Mouse (Mus musculus) embryonic facial prominence, embryonic 11.5 days (tissue): Measurements from ENCODE around the gene Pced1b. TPM values are rescaled to one million over a fixed set of nuclear protein-coding genes. Genes with fewer than 3 reads are reported as not detected.
A peak's percentile ranks its signal among the peaks of the same experiment; 100 is the strongest.
"Not testable (repeated sequence)": the region's sequence is repeated elsewhere in the genome, so short reads cannot be mapped to it uniquely, and the experiment has no call there.

Source experiments
- ATAC-seq: fragments of 200-750 bp; cut with Nextera tagmentation; replicated peaks from 2 replicates; pipeline ENCODE4 v1.8.0; 2017; ENCODE audit warnings: low read depth; ENCODE audit not compliant: insufficient number of reproducible peaks, low FRiP score, low TSS enrichment
- DNase-seq: peaks from one replicate; pipeline ENCODE4 v3.0.0-alpha.2; 2015; ENCODE audit warnings: low spot score
- H3K27ac ChIP-seq: fragments of 300-500 bp; sonication (generic); replicated peaks from 2 replicates; pipeline ENCODE4 v1.5.1; 2014; ENCODE audit warnings: mild to moderate bottlenecking, low read depth, low read length, control low read depth
- H3K27me3 ChIP-seq: fragments of 300-500 bp; sonication (generic); 2 replicates; pipeline ENCODE4 v1.6.1; 2014; ENCODE audit warnings: mild to moderate bottlenecking, low read length, moderate library complexity, mixed read lengths; ENCODE audit not compliant: control insufficient read depth, insufficient read depth
- H3K36me3 ChIP-seq: fragments of 300-500 bp; sonication (generic); replicated peaks from 2 replicates; pipeline ENCODE4 v1.6.1; 2014; ENCODE audit warnings: low read depth, mild to moderate bottlenecking, low read length, moderate library complexity, mixed read lengths; ENCODE audit not compliant: control insufficient read depth, insufficient read depth
- H3K4me1 ChIP-seq: fragments of 300-500 bp; sonication (generic); 2 replicates; pipeline ENCODE4 v1.6.1; 2014; ENCODE audit warnings: low read length, mixed read lengths; ENCODE audit not compliant: control insufficient read depth, insufficient read depth
- H3K4me2 ChIP-seq: fragments of 300-500 bp; sonication (generic); 2 replicates; pipeline ENCODE4 v1.6.1; 2014; ENCODE audit warnings: low read depth, mild to moderate bottlenecking, control low read depth, low read length, moderate library complexity
- H3K4me3 ChIP-seq: fragments of 300-500 bp; sonication (generic); 2 replicates; pipeline ENCODE4 v1.5.1; 2014; ENCODE audit warnings: low read depth, low read length, control low read depth
- H3K9ac ChIP-seq: fragments of 300-500 bp; sonication (generic); replicated peaks from 2 replicates; pipeline ENCODE4 v1.6.1; 2014; ENCODE audit warnings: mild to moderate bottlenecking, control low read depth, low read length
- H3K9me3 ChIP-seq: fragments of 300-500 bp; sonication (generic); replicated peaks from 2 replicates; pipeline ENCODE4 v1.6.1; 2016; ENCODE audit warnings: mild to moderate bottlenecking, low read length, inconsistent platforms, mixed read lengths; ENCODE audit not compliant: control insufficient read depth
- WGBS: fragments of 180-500 bp; shearing (Covaris S2); extraction: QIAGEN DNeasy Blood & Tissue Kit; methylation state at CpG from one replicate; pipeline ENCODE4 v1.1.7; 2014; 5-methylcytosine and 5-hydroxymethylcytosine counted together
- polyA plus RNA-seq: library from polyadenylated mRNA; unstranded; fragments of >200 nt; fragmentation: Nextera tagmentation; extraction: Ambion mirVana; gene quantifications from 2 replicates; pipeline ENCODE4 v1.2.1, GENCODE M21; 2014

Gene Pced1b
- 3.0 and 4.3 TPM in 2 replicates for polyA plus RNA-seq

DNA sequence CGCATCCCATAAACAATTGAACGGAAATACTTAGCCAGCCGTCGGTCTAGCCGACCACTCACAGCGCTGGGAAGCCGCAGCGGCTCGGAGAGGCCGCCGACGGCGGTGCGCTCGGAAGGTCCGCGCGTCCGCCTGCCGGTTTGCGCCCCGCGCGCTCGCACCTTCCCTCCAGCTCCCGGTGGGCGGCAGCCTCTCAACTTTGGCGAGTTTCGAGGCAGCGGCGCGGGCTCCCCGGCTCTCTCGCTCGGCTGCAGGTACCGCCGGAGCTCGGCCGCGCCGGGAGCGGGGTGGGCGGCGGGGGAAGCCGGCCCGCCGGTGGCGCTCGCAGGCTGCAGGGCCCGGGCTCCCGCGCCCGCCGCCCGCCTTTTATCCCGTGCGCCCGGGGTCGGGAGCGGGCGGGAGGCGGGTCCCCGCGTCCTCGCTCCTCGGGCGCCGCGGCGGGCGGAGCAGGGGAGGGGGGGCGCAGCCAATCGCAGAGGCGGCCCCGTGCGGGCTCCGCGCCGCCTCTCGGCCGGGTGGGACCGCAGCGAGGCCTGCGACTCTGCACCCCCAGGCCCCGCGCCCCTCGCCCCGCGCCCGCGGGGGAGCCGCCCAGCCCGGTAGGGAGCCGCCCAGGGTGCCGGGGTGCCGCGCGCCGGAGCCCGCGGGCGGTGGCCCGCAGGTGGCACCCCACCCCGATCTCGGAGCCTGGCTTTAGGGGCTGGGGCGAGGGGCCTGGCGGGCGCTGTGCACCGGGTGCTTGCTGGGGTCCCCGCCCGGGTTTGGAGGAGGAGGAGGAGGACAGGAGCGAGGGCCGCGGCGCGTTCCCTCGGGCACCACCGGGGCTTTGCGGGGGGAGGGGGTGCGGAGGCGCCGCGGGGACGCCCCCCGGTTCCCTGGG is at the start of gene Pced1b, which contains the start of gene Amigo2:
Gene Pced1b (plus strand): TSS at position 197 of the 880 bp plus-strand sequence.
Gene Amigo2 (minus strand): TSS at position 377 of the 880 bp plus-strand sequence.
- peak within 1 kb of the TSS; percentile 93 for H3K4me2 ChIP-seq
- peak; percentile 68 for DNase-seq
- peak within 1 kb of the TSS; percentile 81 for H3K4me3 ChIP-seq
- under 1% methylated on average over 88 of the region's 125 CpGs for WGBS
- no peaks in the 10 kb centered on the region; the same call in 1 of the 2 replicates for H3K4me1 ChIP-seq
- H3K9me3 ChIP-seq = no peaks in the 10 kb centered on the region
- H3K9ac ChIP-seq = peak within 1 kb of the TSS; percentile 89
- peak; percentile 81 for ATAC-seq
- H3K36me3 ChIP-seq = no peaks in the 10 kb centered on the region
- peak within 1 kb of the TSS; percentile 75 for H3K27ac ChIP-seq
- no peaks in the 10 kb centered on the region; the same call in 1 of the 2 replicates for H3K27me3 ChIP-seq

DNA sequence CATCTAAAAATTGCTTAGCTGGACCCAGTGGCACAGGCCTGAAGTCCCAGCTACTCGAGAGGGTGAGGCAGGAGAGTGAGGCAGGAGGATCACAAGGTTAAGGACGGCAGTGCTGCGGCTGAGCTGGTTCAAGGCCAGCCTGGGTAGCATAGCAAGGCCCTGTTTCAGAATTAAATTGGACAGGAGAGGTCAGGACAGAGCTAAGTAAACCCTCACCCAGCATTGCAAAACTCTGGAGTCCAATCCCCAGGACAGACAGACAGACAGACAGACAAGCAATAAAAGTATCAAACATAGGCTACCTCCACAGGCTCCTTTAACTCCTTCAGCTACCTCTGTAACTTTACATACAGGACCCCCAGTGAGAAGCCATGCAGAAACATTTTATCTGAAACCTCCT is 42.0 kb upstream of the Pced1b start:
- no peaks in the 10 kb centered on the region for H3K4me1 ChIP-seq
- no peaks in the 10 kb centered on the region for H3K36me3 ChIP-seq
- H3K4me2 ChIP-seq = no peak overlapping the region
- H3K9ac ChIP-seq = no peak overlapping the region
- DNase-seq = no peak
- H3K27me3 ChIP-seq = no peaks in the 10 kb centered on the region
- WGBS = 90% methylated on average over 3 of the region's 3 CpGs
- H3K27ac ChIP-seq = no peak overlapping the region
- no peak overlapping the region for H3K4me3 ChIP-seq
- no peak for ATAC-seq
- H3K9me3 ChIP-seq = no peaks in the 10 kb centered on the region

DNA sequence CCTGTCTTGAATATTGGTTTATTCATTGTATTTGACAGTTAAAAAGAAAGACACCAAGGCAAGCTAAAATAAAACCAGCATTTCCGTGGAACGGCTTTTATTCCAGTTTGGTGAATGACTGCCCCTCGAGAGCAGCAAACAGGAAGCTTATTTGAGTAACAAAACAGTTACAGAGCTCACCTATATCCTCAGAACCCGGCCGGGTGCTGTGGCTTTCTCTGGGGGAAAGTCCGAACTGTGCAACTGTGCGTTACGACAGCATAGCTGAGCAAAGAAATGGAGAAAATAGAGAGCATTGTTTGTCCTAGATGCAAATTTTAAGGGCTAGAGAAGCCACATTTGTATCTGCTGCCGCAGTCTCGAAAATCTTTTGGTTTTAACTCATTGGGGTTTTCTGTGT is 41.1 kb upstream of the Pced1b start:
- no peak for DNase-seq
- H3K36me3 ChIP-seq = no peaks in the 10 kb centered on the region
- WGBS = 82% methylated on average over 10 of the region's 10 CpGs
- H3K9me3 ChIP-seq = no peaks in the 10 kb centered on the region
- no peak overlapping the region for H3K4me3 ChIP-seq
- H3K27me3 ChIP-seq = no peaks in the 10 kb centered on the region
- no peaks in the 10 kb centered on the region for H3K4me1 ChIP-seq
- ATAC-seq = no peak
- H3K27ac ChIP-seq = no peak overlapping the region
- no peak overlapping the region for H3K9ac ChIP-seq
- no peak overlapping the region for H3K4me2 ChIP-seq

DNA sequence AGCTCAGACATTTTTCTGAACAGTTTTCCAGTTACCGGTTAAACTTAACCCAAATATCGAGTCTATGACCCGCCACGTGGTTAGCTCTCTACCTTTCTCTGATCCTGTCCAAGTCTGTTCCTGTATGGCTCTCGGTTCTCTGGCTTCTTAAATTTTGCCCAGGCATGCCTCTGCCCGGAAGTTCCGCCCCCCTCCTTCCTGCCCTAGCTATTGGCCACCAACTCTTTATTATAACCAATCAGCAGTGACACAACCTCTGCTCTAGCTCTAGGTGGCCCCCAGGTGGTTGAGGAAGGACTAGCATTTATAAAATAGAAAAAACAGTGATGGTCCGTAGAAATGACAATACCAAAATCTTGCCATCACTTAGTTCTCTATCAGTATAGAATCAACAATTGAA is 40.4 kb upstream of the Pced1b start:
- H3K27ac ChIP-seq = no peak overlapping the region
- no peak overlapping the region for H3K9ac ChIP-seq
- DNase-seq (no peak), ATAC-seq (no peak)
- no peaks in the 10 kb centered on the region for H3K9me3 ChIP-seq
- WGBS = 98% methylated on average over 8 of the region's 8 CpGs
- no peaks in the 10 kb centered on the region for H3K27me3 ChIP-seq
- H3K4me1 ChIP-seq = no peaks in the 10 kb centered on the region
- H3K4me3 ChIP-seq = no peak overlapping the region
- no peak overlapping the region for H3K4me2 ChIP-seq
- no peaks in the 10 kb centered on the region for H3K36me3 ChIP-seq

DNA sequence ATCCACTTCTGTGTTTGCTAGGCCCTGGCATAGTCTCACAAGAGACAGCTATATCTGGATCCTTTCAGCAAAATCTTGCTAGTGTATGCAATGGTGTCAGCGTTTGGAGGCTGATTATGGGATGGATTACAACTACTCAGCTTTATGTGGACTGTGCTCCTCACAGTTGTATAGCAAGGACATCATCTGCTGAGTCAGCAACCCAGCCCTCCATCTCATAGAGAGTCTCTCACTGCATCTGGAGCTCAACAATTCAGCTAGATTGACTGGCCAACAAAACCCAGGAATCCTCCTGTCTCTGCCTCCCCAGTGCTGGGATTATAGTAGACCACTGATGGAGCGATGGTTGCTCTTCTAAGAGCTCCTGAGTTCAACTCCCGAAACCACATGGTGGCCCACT is 37.2 kb upstream of the Pced1b start:
- not testable (repeated sequence) for H3K9me3 ChIP-seq, H3K27me3 ChIP-seq, H3K36me3 ChIP-seq, H3K9ac ChIP-seq, H3K4me2 ChIP-seq, H3K27ac ChIP-seq, DNase-seq, H3K4me1 ChIP-seq, H3K4me3 ChIP-seq, ATAC-seq
- WGBS = 78% methylated on average over 3 of the region's 3 CpGs

DNA sequence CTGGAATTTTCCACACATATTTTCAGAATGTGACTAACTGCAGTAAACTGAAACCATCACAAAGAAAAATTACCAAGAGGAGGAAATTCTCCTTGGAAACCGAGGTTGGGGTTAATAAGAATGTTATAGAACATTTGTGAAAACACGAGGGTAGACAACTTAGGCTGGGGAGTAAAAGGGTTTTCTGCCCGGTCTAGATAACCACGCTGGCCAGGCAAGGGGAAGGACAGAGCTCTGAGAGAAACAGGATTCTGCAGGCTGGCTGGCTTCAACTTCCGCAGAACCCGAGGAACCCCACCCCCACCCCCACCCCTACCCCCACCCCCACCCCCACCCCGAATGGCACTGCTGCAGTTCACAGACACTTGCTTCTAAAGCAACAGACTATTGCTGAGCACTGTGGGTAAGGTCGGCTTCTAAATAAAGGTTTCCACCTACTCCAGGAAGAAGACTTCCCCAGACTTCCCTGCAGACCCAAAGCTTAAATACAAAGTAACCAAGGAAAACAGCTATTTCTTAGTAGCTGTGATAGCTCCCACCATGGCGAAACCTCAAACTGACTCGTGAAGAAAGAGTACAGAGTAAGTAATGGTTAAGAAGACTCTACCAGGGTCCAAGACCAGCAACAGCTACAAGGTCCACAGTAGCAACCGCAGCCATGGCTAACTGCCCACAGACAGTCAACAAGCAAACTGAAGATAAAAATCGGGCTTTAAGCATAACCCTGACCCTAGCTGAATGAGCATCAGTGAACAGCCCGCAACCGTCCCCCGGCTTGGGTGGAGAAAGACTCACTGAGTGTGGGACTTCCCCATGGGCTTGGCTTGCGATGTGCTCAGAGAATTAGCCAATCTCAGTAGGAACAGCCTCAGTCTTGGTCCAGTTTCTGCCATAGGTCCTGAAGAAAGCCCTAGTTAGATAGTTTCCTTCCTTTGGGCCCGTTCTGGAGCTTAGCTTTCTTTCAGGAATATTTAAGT is 34.1 kb upstream of the Pced1b start:
- 80% methylated on average over 17 of the region's 17 CpGs for WGBS
- no peak for ATAC-seq
- no peak for DNase-seq
- no peaks in the 10 kb centered on the region for H3K9me3 ChIP-seq
- H3K4me3 ChIP-seq = no peak overlapping the region
- H3K4me2 ChIP-seq = no peak overlapping the region
- no peak overlapping the region for H3K27ac ChIP-seq
- no peaks in the 10 kb centered on the region for H3K36me3 ChIP-seq
- no peak overlapping the region for H3K9ac ChIP-seq
- H3K27me3 ChIP-seq = no peaks in the 10 kb centered on the region
- H3K4me1 ChIP-seq = no peaks in the 10 kb centered on the region

DNA sequence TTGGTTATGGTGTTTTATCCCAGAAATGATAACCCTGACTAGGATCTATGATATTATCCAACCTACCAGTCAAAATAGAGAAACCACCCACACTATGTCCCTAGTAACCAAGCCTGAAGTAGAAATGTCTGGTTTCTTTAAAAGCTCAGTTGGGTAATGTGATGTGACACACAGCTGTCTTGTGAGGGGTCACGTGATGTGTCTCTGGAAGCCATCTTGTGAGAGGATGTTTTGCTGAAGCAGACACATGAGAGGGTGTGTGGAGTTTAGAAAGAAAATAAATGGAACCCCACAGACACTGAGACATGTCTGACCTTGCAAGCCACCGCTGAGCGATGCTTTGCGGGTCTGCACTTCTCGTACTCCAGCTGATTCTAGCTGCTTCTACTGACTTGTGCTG is 30.1 kb upstream of the Pced1b start:
- DNase-seq (no peak), ATAC-seq (no peak)
- no peak overlapping the region for H3K4me2 ChIP-seq
- H3K27me3 ChIP-seq = no peaks in the 10 kb centered on the region
- H3K4me1 ChIP-seq = no peaks in the 10 kb centered on the region
- H3K27ac ChIP-seq = no peak overlapping the region
- 92% methylated on average over 5 of the region's 5 CpGs for WGBS
- no peak overlapping the region for H3K4me3 ChIP-seq
- no peaks in the 10 kb centered on the region for H3K9me3 ChIP-seq
- no peaks in the 10 kb centered on the region for H3K36me3 ChIP-seq
- H3K9ac ChIP-seq = no peak overlapping the region
